Mouse (Mus musculus): ENCODE data around the gene Polr2a.

GRCm38 (mm10) chr11:69709554-69710446 is 48.6 kb downstream of the Polr2a start:
- TF ChIP-seq CTCF (IDR thresholded peaks at IDR 0.05; ENCODE audit: low read depth) = no peak
- TF ChIP-seq EP300 (IDR thresholded peaks at IDR 0.05; ENCODE audit: low read depth) = no peak
